Mouse (Mus musculus) liver, postnatal 0 days (tissue): Measurements from ENCODE around the gene Mapk13. TPM values are rescaled to one million over a fixed set of nuclear protein-coding genes. Genes with fewer than 3 reads are reported as not detected.

Experiments used
- ATAC-seq: fragments of 200-750 bp; cut with Nextera tagmentation; 2 replicates; pipeline ENCODE4 v1.8.0; 2017; ENCODE audit warnings: mild to moderate bottlenecking, moderate library complexity
- DNase-seq: peaks from one replicate; pipeline ENCODE4 v3.0.0-alpha.2; 2016
- H3K27ac ChIP-seq: fragments of 300-500 bp; sonication (generic); 2 replicates; pipeline ENCODE4 v1.5.1; 2014; ENCODE audit warnings: antibody characterized with exemption, moderate library complexity, mild to moderate bottlenecking, low read depth
- H3K27me3 ChIP-seq: fragments of 300-500 bp; sonication (generic); 2 replicates; pipeline ENCODE4 v1.6.1; 2014; ENCODE audit warnings: low read length, control low read depth, mixed read lengths; ENCODE audit not compliant: insufficient read depth
- H3K36me3 ChIP-seq: fragments of 300-500 bp; sonication (generic); replicated peaks from 2 replicates; pipeline ENCODE4 v1.6.1; 2014; ENCODE audit warnings: mild to moderate bottlenecking, control low read depth, low read length, moderate library complexity, mixed read lengths; ENCODE audit not compliant: insufficient read depth
- H3K4me1 ChIP-seq: fragments of 300-500 bp; sonication (generic); 2 replicates; pipeline ENCODE4 v1.6.1; 2014; ENCODE audit warnings: antibody characterized with exemption, mild to moderate bottlenecking, control low read depth; ENCODE audit not compliant: insufficient read depth
- H3K4me2 ChIP-seq: fragments of 300-500 bp; sonication (generic); 2 replicates; pipeline ENCODE4 v1.6.1; 2014; ENCODE audit warnings: low read depth, mild to moderate bottlenecking, low read length, moderate library complexity, mixed read lengths
- H3K4me3 ChIP-seq: fragments of 300-500 bp; sonication (generic); 2 replicates; pipeline ENCODE4 v1.5.1; 2014; ENCODE audit warnings: low read depth, low read length
- H3K9ac ChIP-seq: fragments of 300-500 bp; sonication (generic); replicated peaks from 2 replicates; pipeline ENCODE4 v1.6.1; 2014; ENCODE audit warnings: mild to moderate bottlenecking, moderate library complexity
- H3K9me3 ChIP-seq: fragments of 300-500 bp; sonication (generic); 2 replicates; pipeline ENCODE4 v1.6.1; 2016; ENCODE audit warnings: mild to moderate bottlenecking, control low read depth, low read length, mixed read lengths
- CTCF ChIP-seq: sonication (generic); IDR thresholded peaks from 2 replicates; pipeline ENCODE4 v1.5.1; 2016; ENCODE audit warnings: antibody characterized with exemption, low read depth
- EP300 ChIP-seq: IDR thresholded peaks from 2 replicates; pipeline ENCODE4 v1.6.1; 2016; ENCODE audit warnings: antibody characterized with exemption, low read depth, mild to moderate bottlenecking
- WGBS: fragments of 180-500 bp; shearing (Covaris S2); extraction: QIAGEN DNeasy Blood & Tissue Kit; methylation state at CpG from one replicate; pipeline ENCODE4 v1.1.7; 2014; ENCODE audit not compliant: insufficient replicate concordance; 5-methylcytosine and 5-hydroxymethylcytosine counted together
- polyA plus RNA-seq: library from polyadenylated mRNA; unstranded; fragments of >200 nt; fragmentation: Nextera tagmentation; extraction: Ambion mirVana; gene quantifications from 2 replicates; pipeline ENCODE4 v1.2.1, GENCODE M21; 2015

Gene Mapk13
- polyA plus RNA-seq, 1 experiment from 2014 or later, result 27.6 TPM

- 91% methylated on average over 6 of the region's 6 CpGs for WGBS
- DNase-seq, result no peak
- H3K4me1 ChIP-seq, result peaks cover 37% of the 10 kb centered on the region
- H3K27me3 ChIP-seq, result no peaks in the 10 kb centered on the region
- H3K9me3 ChIP-seq, result no peaks in the 10 kb centered on the region
- TF ChIP-seq EP300 (no peak), CTCF (no peak)
- H3K4me3 ChIP-seq, result peak overlapping the region; percentile 43
- peak overlapping the region; percentile 92 for H3K27ac ChIP-seq
- peak overlapping the region; percentile 73 for H3K9ac ChIP-seq
- H3K36me3 ChIP-seq, result peaks cover 93% of the 10 kb centered on the region
- peak overlapping the region; percentile 68 for H3K4me2 ChIP-seq
- ATAC-seq, result no peak
These were observed 56.4 kb downstream of the Mapk13 start for GRCm38 (mm10) chr17:28825359-28826041.

GRCm38 (mm10) chr17:28827665-28828231, 58.7 kb downstream of the Mapk13 start:
- DNase-seq (no peak), ATAC-seq (no peak)
- peak overlapping the region; percentile 68 for H3K4me2 ChIP-seq
- H3K36me3 ChIP-seq, result peaks cover 92% of the 10 kb centered on the region
- H3K4me1 ChIP-seq, result peaks cover 53% of the 10 kb centered on the region
- no peak for TF ChIP-seq EP300
- TF ChIP-seq CTCF, result peak; percentile 27
- peak overlapping the region; percentile 43; the same call in 1 of the 2 replicates for H3K4me3 ChIP-seq
- H3K27ac ChIP-seq, result peak overlapping the region; percentile 93
- H3K9me3 ChIP-seq, result no peaks in the 10 kb centered on the region
- H3K27me3 ChIP-seq, result no peaks in the 10 kb centered on the region
- WGBS, result 80% methylated on average over 8 of the region's 8 CpGs
- H3K9ac ChIP-seq, result 0 out of 2 replicates have a peak overlapping the region, but pooled peaks have one; percentile 31

- H3K4me1 ChIP-seq, result peaks cover 44% of the 10 kb centered on the region
- peak overlapping the region; percentile 13; the same call in 1 of the 2 replicates for H3K4me3 ChIP-seq
- peaks cover 92% of the 10 kb centered on the region for H3K36me3 ChIP-seq
- peak overlapping the region; percentile 93 for H3K27ac ChIP-seq
- H3K27me3 ChIP-seq, result no peaks in the 10 kb centered on the region
- ATAC-seq (peak; percentile 89), DNase-seq (peak; percentile 73)
- peak overlapping the region; percentile 68 for H3K4me2 ChIP-seq
- 55% methylated on average over 14 of the region's 14 CpGs for WGBS
- TF ChIP-seq CTCF (0 out of 2 replicates have a peak, but pooled peaks have one; percentile 9), EP300 (peak; percentile 97)
- peak overlapping the region; percentile 44; the same call in 1 of the 2 replicates for H3K9ac ChIP-seq
- no peaks in the 10 kb centered on the region for H3K9me3 ChIP-seq
These were observed 60.0 kb downstream of the Mapk13 start for GRCm38 (mm10) chr17:28829120-28829519.

Other genes starting within 250 kb of the Mapk13 start
- gene Armc12, start 238.5 kb upstream of the Mapk13 start, polyA plus RNA-seq, result not detected in 2 replicates
- gene Clpsl2, start 219.9 kb upstream of the Mapk13 start, polyA plus RNA-seq, result not detected in 2 replicates
- 1.2 and 26.9 TPM in 2 replicates for gene Clps, start 208.5 kb upstream of the Mapk13 start, polyA plus RNA-seq
- gene Lhfpl5, start 193.7 kb upstream of the Mapk13 start, polyA plus RNA-seq, result not detected in 2 replicates
- gene Srpk1, start 146.6 kb upstream of the Mapk13 start, polyA plus RNA-seq, result 20.9 and 21.7 TPM in 2 replicates
- gene Slc26a8, start 79.1 kb upstream of the Mapk13 start, polyA plus RNA-seq, result 0.32 and 0.51 TPM in 2 replicates
- 23.6 and 24.5 TPM in 2 replicates for gene Mapk14, start 78.0 kb upstream of the Mapk13 start, polyA plus RNA-seq
- 0.80 and 1.1 TPM in 2 replicates for gene AC170998.1, start 43.2 kb upstream of the Mapk13 start, polyA plus RNA-seq
- gene Brpf3, start 31.8 kb downstream of the Mapk13 start, polyA plus RNA-seq, result 33.9 and 35.6 TPM in 2 replicates
- 0.09 and 0.16 TPM in 2 replicates for gene Pnpla1, start 89.1 kb downstream of the Mapk13 start, polyA plus RNA-seq
- 0.08 and 0.09 TPM in 2 replicates for gene 4930539E08Rik, start 146.0 kb downstream of the Mapk13 start, polyA plus RNA-seq
- gene Pxt1, start 174.5 kb downstream of the Mapk13 start, polyA plus RNA-seq, result 0.14 and 0.29 TPM in 2 replicates
- 38.6 and 39.5 TPM in 2 replicates for gene Kctd20, start 182.7 kb downstream of the Mapk13 start, polyA plus RNA-seq
- 32.6 and 34.5 TPM in 2 replicates for gene Stk38, start 238.7 kb downstream of the Mapk13 start, polyA plus RNA-seq